Mouse (Mus musculus) kidney, postnatal 0 days (tissue): ENCODE results near the gene Pon2. TPM values are rescaled to one million over a fixed set of nuclear protein-coding genes. Genes with fewer than 3 reads are reported as not detected.
"Not testable (repeated sequence)": the region's sequence is repeated elsewhere in the genome, so short reads cannot be mapped to it uniquely, and the experiment has no call there.

ENCODE experiments used
- ATAC-seq: fragments of 200-750 bp; cut with Nextera tagmentation; replicated peaks from 2 replicates; pipeline ENCODE4 v1.8.0; 2017; ENCODE audit warnings: low read depth, moderate number of reproducible peaks, moderate TSS enrichment, moderate library complexity; ENCODE audit not compliant: low FRiP score
- DNase-seq: peaks from one replicate; pipeline ENCODE4 v3.0.0-alpha.2; 2016; ENCODE audit warnings: low spot score
- H3K27ac ChIP-seq: fragments of 300-500 bp; sonication (generic); 2 replicates; pipeline ENCODE4 v1.5.1; 2014; ENCODE audit warnings: mild to moderate bottlenecking
- H3K27me3 ChIP-seq: fragments of 300-500 bp; sonication (generic); 2 replicates; pipeline ENCODE4 v1.6.1; 2014; ENCODE audit warnings: low read length, mixed read lengths; ENCODE audit not compliant: insufficient read depth
- H3K36me3 ChIP-seq: fragments of 300-500 bp; sonication (generic); 2 replicates; pipeline ENCODE4 v1.6.1; 2014; ENCODE audit warnings: low read length, mixed read lengths; ENCODE audit not compliant: insufficient read depth
- H3K4me1 ChIP-seq: fragments of 300-500 bp; sonication (generic); replicated peaks from 2 replicates; pipeline ENCODE4 v1.6.1; 2014; ENCODE audit warnings: antibody characterized with exemption, low read length, mixed read lengths; ENCODE audit not compliant: insufficient read depth
- H3K4me2 ChIP-seq: fragments of 300-500 bp; sonication (generic); 2 replicates; pipeline ENCODE4 v1.6.1; 2014; ENCODE audit warnings: mild to moderate bottlenecking, low read length, moderate library complexity, mixed read lengths
- H3K4me3 ChIP-seq: fragments of 300-500 bp; sonication (generic); replicated peaks from 2 replicates; pipeline ENCODE4 v1.5.1; 2014; ENCODE audit warnings: low read depth, low read length
- H3K9ac ChIP-seq: fragments of 300-500 bp; sonication (generic); 2 replicates; pipeline ENCODE4 v1.6.1; 2014; ENCODE audit warnings: low read depth, low read length
- H3K9me3 ChIP-seq: fragments of 300-500 bp; sonication (generic); replicated peaks from 2 replicates; pipeline ENCODE4 v1.6.1; 2016; ENCODE audit warnings: low read length, inconsistent platforms, mixed read lengths
- CTCF ChIP-seq: IDR thresholded peaks from 2 replicates; pipeline ENCODE4 v1.5.1; 2016; ENCODE audit warnings: antibody characterized with exemption, low read depth, mild to moderate bottlenecking, moderate library complexity
- WGBS: fragments of 180-500 bp; shearing (Covaris S2); extraction: QIAGEN DNeasy Blood & Tissue Kit; methylation state at CpG from one replicate; pipeline ENCODE4 v1.1.7; 2014; 5-methylcytosine and 5-hydroxymethylcytosine counted together
- polyA plus RNA-seq: library from polyadenylated mRNA; unstranded; fragments of >200 nt; fragmentation: Nextera tagmentation; extraction: Ambion mirVana; gene quantifications from 2 replicates; pipeline ENCODE4 v1.2.1, GENCODE M21; 2015

The Pon2 gene
- polyA plus RNA-seq, 1 experiment from 2014 or later: 25.8 TPM

DNA sequence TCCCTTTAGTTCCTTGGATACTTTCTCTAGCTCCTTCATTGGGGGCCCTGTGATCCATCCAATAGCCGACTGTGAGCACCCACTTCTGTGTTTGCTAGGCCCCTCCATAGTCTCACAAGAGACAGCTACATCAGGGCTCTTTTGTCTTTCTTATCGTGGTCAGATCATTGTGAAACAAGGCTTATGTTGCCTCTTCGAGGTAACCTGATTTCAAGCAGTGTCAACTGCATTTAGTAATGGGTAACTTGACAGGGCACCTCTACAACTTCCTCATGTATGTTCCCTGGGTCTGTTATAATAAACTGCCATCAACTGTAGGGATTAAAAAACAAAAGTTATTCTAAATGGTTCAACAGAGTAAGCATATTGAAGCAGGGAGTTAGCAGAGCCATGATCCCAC is 63.7 kb downstream of the Pon2 start:
- no peak for TF ChIP-seq CTCF
- Histone ChIP-seq H3K9ac (no peak overlapping the region), H3K27ac (no peak overlapping the region), H3K4me2 (no peak overlapping the region), H3K4me1 (no peaks in the 10 kb centered on the region), H3K27me3 (no peaks in the 10 kb centered on the region), H3K4me3 (no peak overlapping the region), H3K36me3 (no peaks in the 10 kb centered on the region), H3K9me3 (no peaks in the 10 kb centered on the region)
- WGBS: 92% methylated on average over 3 of the region's 3 CpGs
- no peak for ATAC-seq
- no peak for DNase-seq

GRCm38 (mm10) chr6:5233812-5234211 is 64.4 kb downstream of the Pon2 start:
- Histone ChIP-seq H3K27ac (no peak overlapping the region), H3K9me3 (no peaks in the 10 kb centered on the region)
- no peak for TF ChIP-seq CTCF

GRCm38 (mm10) chr6:5232022-5232421 is 66.2 kb downstream of the Pon2 start:
- Histone ChIP-seq H3K27ac (no peak overlapping the region), H3K36me3 (no peaks in the 10 kb centered on the region), H3K4me3 (no peak overlapping the region), H3K27me3 (no peaks in the 10 kb centered on the region), H3K4me2 (no peak overlapping the region), H3K9ac (no peak overlapping the region), H3K4me1 (no peaks in the 10 kb centered on the region), H3K9me3 (no peaks in the 10 kb centered on the region)
- ATAC-seq (no peak), DNase-seq (no peak)
- 90% methylated on average over 4 of the region's 4 CpGs for WGBS
- no peak for TF ChIP-seq CTCF

More at GRCm38 (mm10) chr6:5233812-5234211, 64.4 kb downstream of the Pon2 start:
- no peak for ATAC-seq
- no peaks in the 10 kb centered on the region for H3K4me1 ChIP-seq
- H3K9ac ChIP-seq: no peak overlapping the region
- DNase-seq: no peak
- 94% methylated on average over 1 of the region's 1 CpGs for WGBS
- H3K4me3 ChIP-seq: no peak overlapping the region
- no peak overlapping the region for H3K4me2 ChIP-seq
- no peaks in the 10 kb centered on the region for H3K36me3 ChIP-seq
- no peaks in the 10 kb centered on the region for H3K27me3 ChIP-seq

DNA sequence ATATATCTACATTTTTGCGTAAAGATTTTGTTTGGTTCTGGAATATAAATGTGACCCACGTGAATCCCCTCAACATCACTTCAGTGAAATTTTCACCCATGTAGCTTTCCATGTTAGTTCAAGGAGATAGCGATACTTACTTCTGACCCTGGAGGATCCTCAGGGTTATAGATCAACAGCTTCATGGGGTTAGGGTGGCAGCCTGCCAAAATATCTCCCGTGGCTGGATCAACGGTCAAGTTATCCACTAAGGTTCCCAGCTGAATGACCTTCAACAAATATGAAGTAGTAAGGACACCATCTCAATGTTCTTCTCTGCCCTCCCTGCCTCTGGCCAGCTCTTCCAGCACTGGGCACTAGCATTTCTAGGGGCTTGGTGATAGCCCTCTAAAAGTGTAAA is 68.0 kb downstream of the Pon2 start:
- WGBS: 78% methylated on average over 5 of the region's 5 CpGs
- H3K36me3 ChIP-seq: no peaks in the 10 kb centered on the region
- H3K27me3 ChIP-seq: no peaks in the 10 kb centered on the region
- no peak overlapping the region for H3K27ac ChIP-seq
- TF ChIP-seq CTCF: no peak
- DNase-seq (no peak), ATAC-seq (no peak)
- no peak overlapping the region for H3K4me3 ChIP-seq
- no peaks in the 10 kb centered on the region for H3K9me3 ChIP-seq
- no peaks in the 10 kb centered on the region for H3K4me1 ChIP-seq
- H3K9ac ChIP-seq: no peak overlapping the region
- no peak overlapping the region for H3K4me2 ChIP-seq

DNA sequence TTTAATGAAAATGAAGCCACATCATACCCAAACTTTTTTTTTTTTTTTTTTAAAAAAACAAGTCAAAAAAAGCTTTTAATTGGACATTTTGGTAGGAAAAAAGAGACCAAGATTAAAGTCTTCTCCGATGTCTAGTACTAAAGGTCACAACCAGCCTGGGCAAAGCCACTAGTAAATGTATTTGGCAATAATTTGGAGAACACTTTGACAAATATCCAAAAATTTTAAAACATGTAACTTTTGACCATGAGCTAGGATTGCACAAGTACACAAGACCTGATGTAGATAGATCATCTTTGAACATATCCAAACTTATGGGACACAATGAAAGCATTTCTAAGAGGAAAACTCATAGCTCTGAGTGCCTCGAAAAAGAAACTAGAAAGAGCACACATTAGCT is 74.7 kb downstream of the Pon2 start:
- not testable (repeated sequence) for H3K9me3 ChIP-seq, H3K27ac ChIP-seq, H3K4me3 ChIP-seq, H3K27me3 ChIP-seq, ATAC-seq, H3K4me1 ChIP-seq, H3K4me2 ChIP-seq, DNase-seq, H3K36me3 ChIP-seq, H3K9ac ChIP-seq
- 84% methylated on average over 2 of the region's 2 CpGs for WGBS

GRCm38 (mm10) chr6:5222080-5222479 is 76.2 kb downstream of the Pon2 start:
- no peak overlapping the region for H3K9ac ChIP-seq
- no peak for ATAC-seq
- H3K27ac ChIP-seq: no peak overlapping the region
- H3K36me3 ChIP-seq: no peaks in the 10 kb centered on the region
- H3K27me3 ChIP-seq: no peaks in the 10 kb centered on the region
- no peak for TF ChIP-seq CTCF
- 83% methylated on average over 3 of the region's 3 CpGs for WGBS
- no peaks in the 10 kb centered on the region for H3K4me1 ChIP-seq
- no peak overlapping the region for H3K4me2 ChIP-seq
- DNase-seq: no peak
- H3K4me3 ChIP-seq: no peak overlapping the region
- H3K9me3 ChIP-seq: no peaks in the 10 kb centered on the region

GRCm38 (mm10) chr6:5218190-5218589 is 80.1 kb downstream of the Pon2 start:
- Histone ChIP-seq H3K4me1 (no peaks in the 10 kb centered on the region), H3K27me3 (no peaks in the 10 kb centered on the region), H3K27ac (no peak overlapping the region), H3K9me3 (no peaks in the 10 kb centered on the region), H3K4me2 (no peak overlapping the region), H3K36me3 (no peaks in the 10 kb centered on the region), H3K4me3 (no peak overlapping the region), H3K9ac (no peak overlapping the region)
- DNase-seq (no peak), ATAC-seq (no peak)
- no peak for TF ChIP-seq CTCF
- 94% methylated on average over 4 of the region's 4 CpGs for WGBS

Other genes starting within 250 kb of the Pon2 start
- gene Pon1, start 104.5 kb downstream of the Pon2 start, polyA plus RNA-seq: 0.09 and 0.54 TPM in 2 replicates
- gene Pon3, start 42.2 kb downstream of the Pon2 start, polyA plus RNA-seq: 13.1 and 13.8 TPM in 2 replicates
- 9.4 and 9.7 TPM in 2 replicates for gene Asb4, start 84.9 kb upstream of the Pon2 start, polyA plus RNA-seq
- gene Pdk4, start 197.9 kb upstream of the Pon2 start, polyA plus RNA-seq: 14.5 and 15.9 TPM in 2 replicates